Mouse (Mus musculus) megakaryocyte, embryonic 14.5 days (primary cell): ENCODE data around the gene Nkpd1.

Experiments used
- FLI1 ChIP-seq: IDR thresholded peaks from 2 replicates; pipeline ENCODE4 v1.6.1; 2012; ENCODE audit warnings: low read length, inconsistent platforms, mixed read lengths
- GATA1 ChIP-seq: IDR thresholded peaks from 3 replicates; pipeline ENCODE4 v1.6.1; 2012; ENCODE audit warnings: mixed read lengths, low read length, inconsistent platforms, borderline replicate concordance

DNA sequence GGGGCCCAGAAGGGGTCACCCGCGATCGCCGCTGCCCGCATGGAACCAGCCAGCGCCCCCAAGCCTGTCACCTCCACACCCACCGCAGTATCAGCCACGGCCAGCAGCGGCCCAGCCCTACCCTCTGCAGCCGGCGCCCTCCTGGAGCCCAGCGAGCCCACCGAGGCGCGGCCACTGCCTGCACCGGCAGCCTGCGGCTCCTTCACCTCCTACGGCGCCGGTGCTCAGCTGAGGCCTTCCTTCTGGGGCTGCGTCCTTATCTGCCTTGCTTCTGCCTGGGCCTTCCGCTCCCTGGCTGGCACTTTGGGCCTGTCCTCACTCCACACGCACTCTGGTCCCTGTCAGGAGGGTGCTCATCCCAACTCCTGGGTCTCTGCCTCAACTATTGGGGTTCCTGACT lies 2.4 kb downstream of the Nkpd1 start:
- TF ChIP-seq GATA1 (no peak), FLI1 (no peak)
